Mouse (Mus musculus) C2C12 (cell line): Measurements from ENCODE around the gene Nrcam.

Experiments used
- CEBPB ChIP-seq: IDR thresholded peaks from one replicate; pipeline ENCODE4 v1.6.1; 2011; ENCODE audit warnings: low read depth, mild to moderate bottlenecking, control low read depth, moderate library complexity
- CTCF ChIP-seq: IDR thresholded peaks from one replicate; pipeline ENCODE4 v1.5.1; 2011; ENCODE audit not compliant: control insufficient read depth, insufficient read depth, insufficient read length
- MAX ChIP-seq: IDR thresholded peaks from one replicate; pipeline ENCODE4 v1.6.1; 2011; ENCODE audit warnings: mild to moderate bottlenecking, control low read depth

DNA sequence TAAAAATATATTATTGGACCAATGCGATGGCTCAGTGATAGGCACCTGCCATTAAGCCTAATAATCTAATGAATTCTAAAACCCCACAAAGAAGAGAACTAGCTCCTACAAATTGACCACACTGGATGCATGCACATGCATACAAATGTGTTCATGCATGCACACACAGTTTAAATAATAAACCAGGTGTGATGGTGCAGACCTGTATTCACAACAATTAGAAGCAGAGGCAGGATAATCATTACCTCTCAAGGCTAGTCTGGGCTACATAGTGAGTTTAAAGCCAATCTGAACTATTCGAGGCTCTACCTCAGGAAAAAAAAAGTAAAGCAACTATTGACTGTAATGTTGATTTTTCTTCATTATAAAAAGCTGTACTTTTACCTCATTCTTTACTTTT, 13.5 kb upstream of the Nrcam start:
- TF ChIP-seq CTCF (no peak), MAX (no peak), CEBPB (no peak)
